Mouse (Mus musculus) olfactory bulb, adult 2 months (tissue): ENCODE measurements around the gene Mast1.

Experiments used
- CTCF ChIP-seq: fragments of 200-500 bp; IDR thresholded peaks from 2 replicates; pipeline ENCODE4 v1.5.1; 2012; ENCODE audit warnings: low read depth, mild to moderate bottlenecking, low read length, moderate library complexity; ENCODE audit not compliant: insufficient read depth
- POLR2A ChIP-seq: fragments of 200-500 bp; IDR thresholded peaks from 2 replicates; pipeline ENCODE4 v1.6.1; 2012; ENCODE audit warnings: mild to moderate bottlenecking, low read depth, low read length, moderate library complexity; ENCODE audit not compliant: insufficient read depth

DNA sequence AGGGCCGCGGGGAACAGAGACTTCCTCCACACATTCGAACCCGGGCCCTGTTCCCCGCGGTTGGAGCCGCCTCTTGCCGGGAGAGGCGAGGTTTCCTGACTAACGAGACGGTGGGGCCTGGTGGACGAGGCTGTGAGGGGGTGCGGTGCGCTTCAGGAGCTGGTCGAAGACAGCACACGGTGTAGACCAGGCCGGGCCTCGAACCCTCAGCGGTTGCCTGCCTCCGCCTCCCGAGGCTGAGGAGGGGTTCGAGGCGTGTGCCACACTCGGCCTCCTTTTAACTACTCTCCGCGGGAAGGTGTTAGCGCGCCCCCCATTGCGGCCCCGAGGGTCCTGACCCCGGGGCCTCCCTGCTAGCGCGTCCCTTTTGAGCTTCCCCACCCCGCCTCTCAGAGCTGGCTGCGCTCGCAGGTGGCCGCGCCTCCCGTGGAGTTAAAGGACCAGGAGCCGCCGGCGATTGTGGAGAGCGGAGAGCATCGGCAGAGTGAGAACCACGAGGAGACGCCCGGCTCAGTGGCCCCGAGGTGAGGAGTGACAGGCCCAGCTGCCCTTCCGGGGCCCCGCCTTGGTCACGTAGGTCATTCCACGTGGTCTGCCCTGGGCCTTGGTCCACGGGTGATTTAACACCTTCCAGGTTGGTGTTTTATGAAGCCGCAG lies 64.7 kb downstream of the Mast1 start:
- TF ChIP-seq CTCF, result no peak
- TF ChIP-seq POLR2A, result no peak
